Mouse (Mus musculus): ENCODE data around the gene Abl1.
A peak's percentile ranks its signal among the peaks of the same experiment; 100 is the strongest.
"Not testable (repeated sequence)": the region's sequence is repeated elsewhere in the genome, so short reads cannot be mapped to it uniquely, and the experiment has no call there.

The Abl1 gene

DNA sequence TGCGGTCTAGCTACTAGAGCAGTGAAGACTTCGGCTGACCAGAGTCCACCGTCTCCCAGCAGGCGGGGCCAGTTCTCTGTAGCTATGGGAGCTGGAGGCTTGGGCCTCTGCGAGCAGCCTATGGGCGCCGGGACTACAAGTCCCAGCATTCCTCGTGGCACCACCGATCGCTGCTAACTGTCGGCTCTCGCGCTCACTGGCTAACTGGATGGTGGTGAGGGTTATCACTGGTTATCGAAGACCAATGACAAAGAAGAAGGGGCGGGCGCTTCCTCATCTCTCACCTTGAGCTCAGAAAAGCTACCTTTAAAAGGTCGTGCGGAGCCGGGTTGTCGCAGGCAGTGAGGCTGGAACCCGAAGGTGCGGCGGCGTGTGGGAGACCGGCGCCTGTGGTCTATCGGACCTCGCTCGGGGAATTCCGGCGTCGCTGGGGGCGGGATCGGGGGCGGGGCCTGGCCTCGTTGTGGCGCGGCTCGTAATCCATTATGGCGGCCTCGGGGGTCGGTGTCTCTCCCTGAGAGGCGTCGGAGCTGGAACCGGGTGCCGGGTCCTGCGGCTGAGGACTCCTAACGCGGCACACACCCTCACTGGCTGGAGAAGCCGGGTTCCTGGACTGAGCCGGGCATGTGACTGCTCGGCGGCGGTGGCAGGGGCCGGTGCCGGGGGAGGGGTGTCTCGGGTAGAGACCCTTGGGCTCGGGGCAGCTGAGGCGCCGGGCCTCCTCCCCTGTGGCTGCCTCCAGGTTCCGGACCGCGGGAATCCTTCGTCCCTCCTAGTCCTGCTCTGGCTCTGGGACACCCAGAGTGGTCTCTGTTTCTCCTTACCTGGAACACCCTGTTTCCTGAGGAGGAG is at the start of gene Abl1:
TSS of gene Abl1 (plus strand) at position 303 of the 852 bp plus-strand sequence.
- DNase-seq (ENCODE audit: low spot score), result peak; percentile 82

DNA sequence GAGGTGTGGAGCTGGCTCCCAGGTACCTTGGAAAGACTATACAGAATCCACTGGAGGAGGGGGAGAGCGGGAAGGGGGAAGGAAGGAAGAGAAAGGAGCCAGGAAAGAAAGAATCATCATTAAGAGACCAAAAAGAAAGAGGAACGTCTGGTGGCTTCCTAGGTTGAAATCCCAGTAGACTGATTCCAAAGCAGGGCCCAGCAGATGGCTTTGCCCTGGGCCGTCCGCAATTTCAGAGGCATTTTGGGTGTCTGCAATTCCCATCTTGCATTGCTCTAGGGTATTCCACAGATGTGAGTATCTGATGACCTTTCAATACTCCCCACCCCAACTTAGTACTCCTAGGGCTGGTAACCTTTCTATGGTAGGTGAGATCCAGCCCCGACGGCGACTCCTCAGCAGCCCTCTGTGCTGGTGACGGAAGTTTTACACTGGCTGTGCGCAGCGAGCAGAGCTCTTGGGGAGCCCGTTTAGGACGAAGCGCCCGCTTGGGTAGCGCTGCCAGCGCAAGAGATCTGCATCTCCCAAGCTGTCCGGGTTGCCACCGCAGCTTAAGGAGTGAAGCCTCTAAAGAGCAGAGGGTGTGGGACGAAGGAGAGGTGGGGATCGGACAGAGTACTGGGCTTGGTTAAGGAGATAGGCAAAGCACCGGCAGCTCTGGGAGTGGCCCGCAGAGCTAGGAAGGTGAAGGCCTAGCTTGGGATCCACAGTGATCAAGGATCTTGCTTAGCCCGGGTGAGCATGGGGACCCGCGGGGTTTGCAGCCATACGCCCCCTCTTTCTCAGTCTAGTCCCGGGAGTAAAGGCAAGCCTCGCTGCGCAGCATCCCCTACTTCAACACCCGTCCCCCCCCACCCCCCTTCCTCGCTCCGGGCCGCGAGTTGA is 49.4 kb upstream of the Abl1 start:
- no peak for DNase-seq (ENCODE audit: low spot score)

GRCm38 (mm10) chr2:31639466-31639760 is 48.8 kb upstream of the Abl1 start:
- DNase-seq (ENCODE audit: low spot score), result no peak

DNA sequence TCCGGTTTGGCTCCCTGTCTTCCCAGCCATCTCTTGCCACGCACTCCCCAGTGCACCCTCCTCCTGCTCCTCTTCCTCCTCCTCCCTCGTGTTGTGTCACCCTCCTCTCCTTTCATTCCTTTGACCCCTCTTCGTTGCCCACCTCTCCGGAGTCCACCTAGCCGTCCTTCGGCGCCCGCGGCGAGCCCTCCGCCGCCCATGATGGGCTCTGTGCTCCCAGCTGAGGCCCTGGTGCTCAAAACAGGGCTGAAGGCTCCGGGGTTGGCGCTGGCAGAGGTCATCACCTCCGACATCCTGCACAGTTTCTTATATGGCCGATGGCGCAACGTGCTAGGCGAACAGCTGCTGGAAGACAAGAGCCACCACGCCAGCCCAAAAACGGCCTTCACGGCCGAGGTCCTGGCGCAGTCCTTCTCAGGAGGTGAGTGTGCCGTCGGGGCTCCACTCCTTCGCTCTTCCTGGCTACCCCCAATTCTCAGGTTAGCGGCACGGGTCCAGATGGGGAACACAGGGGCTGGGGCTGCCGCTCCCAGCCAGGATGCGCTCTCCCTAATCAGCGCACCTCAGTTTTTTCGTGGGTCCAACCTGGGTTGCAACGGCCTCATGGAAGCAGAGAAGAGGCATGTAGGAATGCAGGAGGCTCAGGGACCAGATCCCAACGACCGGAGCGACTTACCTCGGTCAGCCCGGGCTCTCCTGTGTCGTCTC is 48.1 kb upstream of the Abl1 start, which contains the start of gene Prdm12:
TSS of gene Prdm12 (plus strand) at position 137 of the 708 bp plus-strand sequence.
- DNase-seq (ENCODE audit: low spot score), result no peak

- no peak for DNase-seq (ENCODE audit: low spot score)
Observed at GRCm38 (mm10) chr2:31640609-31641507, 47.3 kb upstream of the Abl1 start.

- no peak for DNase-seq (ENCODE audit: low spot score)
Observed at GRCm38 (mm10) chr2:31641508-31641830, 46.7 kb upstream of the Abl1 start.

DNA sequence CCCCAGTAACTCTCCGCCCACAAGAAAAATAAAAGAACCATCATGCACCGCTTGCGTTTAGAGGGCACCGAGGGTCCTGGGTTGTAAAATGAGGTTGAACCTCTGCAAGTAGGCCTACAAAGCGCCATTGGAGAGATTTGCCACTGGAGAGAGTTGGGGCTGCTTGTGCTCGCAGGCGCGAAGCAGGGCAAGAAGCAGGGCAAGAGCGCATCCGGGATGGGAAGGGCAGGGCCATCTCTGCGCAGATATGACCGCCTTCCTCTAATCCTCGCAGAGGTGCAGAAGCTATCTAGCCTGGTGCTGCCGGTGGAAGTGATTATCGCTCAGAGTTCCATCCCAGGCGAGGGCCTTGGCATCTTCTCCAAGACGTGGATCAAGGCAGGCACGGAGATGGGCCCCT is 46.2 kb upstream of the Abl1 start:
- DNase-seq (ENCODE audit: low spot score), result no peak

GRCm38 (mm10) chr2:31653971-31654853 is 34.0 kb upstream of the Abl1 start:
- DNase-seq (ENCODE audit: low spot score), result no peak

DNA sequence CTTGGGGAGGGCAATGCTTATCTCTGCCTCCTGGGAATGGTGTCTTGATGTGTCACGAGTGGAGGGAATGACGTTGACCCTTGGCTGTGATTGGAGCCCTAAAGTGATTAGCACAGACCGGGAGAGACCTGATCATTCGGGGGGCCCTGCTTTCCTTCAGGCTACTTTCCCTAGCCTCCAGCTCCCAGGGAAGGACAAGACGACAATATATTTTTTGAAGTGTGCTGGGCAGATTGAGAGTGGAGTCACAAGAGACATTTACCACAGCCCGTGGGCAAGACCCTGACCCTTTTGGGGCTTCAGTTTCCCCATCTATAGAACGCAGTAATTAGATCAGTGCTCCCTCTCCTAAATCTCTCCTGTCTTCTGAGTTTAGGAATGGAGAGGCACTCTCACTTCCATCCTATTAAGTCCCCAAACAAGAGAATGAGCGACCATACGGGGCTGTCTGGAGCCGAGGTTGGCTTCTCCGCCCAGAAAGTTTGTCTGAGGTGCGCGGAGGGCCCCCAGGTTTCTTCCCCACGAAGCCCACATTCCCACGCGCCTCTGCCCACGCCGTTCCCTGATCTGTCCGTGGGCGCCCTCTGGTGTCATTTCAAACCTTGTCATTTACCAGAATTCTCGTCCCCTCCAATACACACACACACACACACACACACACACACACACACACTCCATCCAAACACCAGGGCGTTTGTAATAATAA is 33.2 kb upstream of the Abl1 start:
- DNase-seq (ENCODE audit: low spot score), result peak; percentile 54

GRCm38 (mm10) chr2:31656374-31656773 is 31.8 kb upstream of the Abl1 start:
- no peak for DNase-seq (ENCODE audit: low spot score)

GRCm38 (mm10) chr2:31662939-31663803 is 25.0 kb upstream of the Abl1 start:
- no peak for DNase-seq (ENCODE audit: low spot score)

- no peak for DNase-seq (ENCODE audit: low spot score)
Observed at GRCm38 (mm10) chr2:31663804-31664180, 24.4 kb upstream of the Abl1 start.

DNA sequence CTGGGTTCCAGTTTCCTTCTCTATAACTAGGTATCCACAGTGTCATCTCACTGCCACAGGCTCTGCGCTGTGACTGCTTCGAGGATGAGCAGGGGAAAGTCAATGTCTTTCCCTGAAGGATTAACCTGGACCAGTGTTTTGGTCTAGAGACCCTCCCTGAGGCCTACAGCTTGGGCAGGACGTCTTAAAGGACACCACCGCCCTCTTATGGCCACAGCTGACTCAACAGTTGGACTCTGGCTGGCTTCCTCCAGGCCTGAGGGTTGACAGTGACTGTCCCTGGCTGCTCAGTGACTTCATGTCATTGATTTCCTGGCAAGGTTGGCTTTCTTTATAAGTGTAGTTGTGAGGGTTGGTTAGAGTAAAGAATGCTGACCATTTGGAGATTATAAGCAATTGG is 20.8 kb upstream of the Abl1 start:
- no peak for DNase-seq (ENCODE audit: low spot score)

GRCm38 (mm10) chr2:31670551-31671035 is 17.6 kb upstream of the Abl1 start, which contains the start of gene Exosc2:
Exosc2 (plus strand) TSS chr2:31670715.
- peak; percentile 82 for DNase-seq (ENCODE audit: low spot score)

- DNase-seq (ENCODE audit: low spot score), result no peak
Observed at GRCm38 (mm10) chr2:31678641-31679040, 9.5 kb upstream of the Abl1 start.

DNA sequence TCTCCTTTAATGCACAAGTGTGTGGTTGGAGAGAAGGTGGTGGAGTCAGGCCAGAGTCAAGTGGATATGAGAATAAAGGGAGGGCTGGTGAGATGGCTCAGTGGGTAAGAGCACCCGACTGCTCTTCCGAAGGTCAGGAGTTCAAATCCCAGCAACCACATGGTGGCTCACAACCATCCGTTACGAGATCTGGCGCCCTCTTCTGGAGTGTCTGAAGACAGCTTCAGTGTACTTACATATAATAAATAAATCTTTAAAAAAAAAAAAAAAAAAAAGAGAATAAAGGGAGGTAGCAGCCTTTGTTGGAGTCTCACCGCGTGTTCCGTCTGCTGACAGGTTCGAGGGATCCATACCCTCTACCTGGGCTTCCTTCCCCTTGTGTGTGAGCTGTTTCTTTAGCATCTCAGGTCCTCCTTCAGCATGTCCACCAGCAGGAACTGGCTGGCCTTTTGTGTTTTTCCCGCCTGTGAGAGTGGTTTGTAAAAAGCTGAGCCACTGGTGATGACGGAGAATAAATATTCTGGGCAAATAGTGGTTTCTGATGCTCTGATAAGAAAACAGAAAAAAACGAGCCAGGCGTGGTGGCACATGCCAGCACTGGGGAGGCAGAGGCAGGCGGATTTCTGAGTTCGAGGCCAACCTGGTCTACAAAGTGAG is 7.0 kb upstream of the Abl1 start:
- DNase-seq (ENCODE audit: low spot score), result not testable (repeated sequence)

- no peak for DNase-seq (ENCODE audit: low spot score)
Observed at GRCm38 (mm10) chr2:31681731-31682235, 6.4 kb upstream of the Abl1 start.

DNA sequence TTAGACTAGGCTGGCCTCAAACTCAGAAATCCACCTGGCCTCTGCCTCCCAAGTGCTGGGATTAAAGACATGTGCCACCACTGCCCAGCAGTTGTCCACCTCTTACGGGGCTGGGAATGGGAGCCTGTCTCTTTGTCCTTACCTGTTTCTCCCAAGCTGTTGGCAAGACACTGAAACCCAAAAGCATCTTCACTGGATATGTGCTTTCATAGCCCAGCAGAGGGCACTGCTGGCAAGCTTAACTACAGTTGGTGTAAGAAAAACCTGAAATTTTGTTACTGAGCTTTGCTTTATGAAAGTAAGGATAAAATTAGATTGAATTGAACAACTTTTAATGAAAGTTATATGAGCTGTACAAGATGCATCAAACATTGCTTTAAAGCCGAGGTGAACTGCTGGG is 4.5 kb upstream of the Abl1 start:
- peak; percentile 50 for DNase-seq (ENCODE audit: low spot score)

All from urinary bladder, postnatal 25 days (tissue).